Mouse (Mus musculus) liver, embryonic 14.5 days (tissue): ENCODE results near the gene Prex1. TPM values are rescaled to one million over a fixed set of nuclear protein-coding genes. Genes with fewer than 3 reads are reported as not detected.

Experiments
- ATAC-seq: fragments of 200-750 bp; cut with Nextera tagmentation; 2 replicates; pipeline ENCODE4 v1.8.0; 2017; ENCODE audit warnings: moderate number of reproducible peaks, mild to moderate bottlenecking, moderate library complexity; ENCODE audit not compliant: insufficient read depth
- DNase-seq, 3 experiments: peaks; one replicate each; pipeline ENCODE4 v3.0.0-alpha.2; 2012 to 2013; ENCODE audit warnings: low read depth in 3 of 3, low spot score in 3 of 3
- H3K27ac ChIP-seq: fragments of 300-500 bp; sonication (generic); 2 replicates; pipeline ENCODE4 v1.5.1; 2014; ENCODE audit warnings: moderate library complexity, mild to moderate bottlenecking, control low read depth, inconsistent platforms
- H3K27me3 ChIP-seq: fragments of 300-500 bp; sonication (generic); 2 replicates; pipeline ENCODE4 v1.6.1; 2014; ENCODE audit warnings: mild to moderate bottlenecking, low read length, moderate library complexity; ENCODE audit not compliant: control insufficient read depth, insufficient read depth
- H3K36me3 ChIP-seq: fragments of 300-500 bp; sonication (generic); replicated peaks from 2 replicates; pipeline ENCODE4 v1.6.1; 2014; ENCODE audit warnings: low read depth; ENCODE audit not compliant: control insufficient read depth, insufficient read depth
- H3K4me1 ChIP-seq, 2 experiments: fragments of 200-500 bp in 1 of 2; fragments of 300-500 bp in 1 of 2; sonication (generic) in 1 of 2; replicated peaks; 2 replicates each; pipeline ENCODE4 v1.6.1; 2012 to 2014; ENCODE audit warnings: antibody characterized with exemption in 1 of 2, inconsistent platforms in 1 of 2, low read length in 1 of 2; ENCODE audit not compliant: control insufficient read depth in 2 of 2, insufficient read depth in 2 of 2
- H3K4me2 ChIP-seq: fragments of 300-500 bp; sonication (generic); 2 replicates; pipeline ENCODE4 v1.6.1; 2014; ENCODE audit warnings: low read depth, mild to moderate bottlenecking, control low read depth, moderate library complexity
- H3K4me3 ChIP-seq, 2 experiments: fragments of 200-500 bp in 1 of 2; fragments of 300-500 bp in 1 of 2; sonication (generic) in 1 of 2; 2 replicates each; pipeline ENCODE4 v1.5.1; 2012 to 2014; ENCODE audit warnings: low read depth in 2 of 2, low read length in 2 of 2, mild to moderate bottlenecking in 2 of 2, control low read depth in 1 of 2, inconsistent platforms in 1 of 2, moderate library complexity in 1 of 2; ENCODE audit not compliant: insufficient read depth in 1 of 2
- H3K9ac ChIP-seq: fragments of 300-500 bp; sonication (generic); replicated peaks from 2 replicates; pipeline ENCODE4 v1.6.1; 2014; ENCODE audit warnings: mild to moderate bottlenecking, control low read depth, moderate library complexity
- H3K9me3 ChIP-seq: fragments of 300-500 bp; sonication (generic); 2 replicates; pipeline ENCODE4 v1.6.1; 2016; ENCODE audit warnings: low read length, mixed read lengths; ENCODE audit not compliant: control insufficient read depth
- CTCF ChIP-seq: IDR thresholded peaks from 2 replicates; pipeline ENCODE4 v1.5.1; 2016; ENCODE audit warnings: antibody characterized with exemption, low read depth, control low read depth
- EP300 ChIP-seq: IDR thresholded peaks from 2 replicates; pipeline ENCODE4 v1.6.1; 2016; ENCODE audit warnings: antibody characterized with exemption, low read depth
- WGBS: fragments of 180-500 bp; shearing (Covaris S2); extraction: QIAGEN DNeasy Blood & Tissue Kit; methylation state at CpG from one replicate; pipeline ENCODE4 v1.1.7; 2014; ENCODE audit not compliant: insufficient replicate concordance; 5-methylcytosine and 5-hydroxymethylcytosine counted together
- polyA plus RNA-seq, 2 experiments: library from polyadenylated mRNA; depleted of rRNA in 1 of 2; stranded (reverse) in 1 of 2; unstranded in 1 of 2; fragments of >200 nt; fragmentation: Nextera tagmentation in 1 of 2; extraction: Ambion mirVana in 1 of 2; gene quantifications; 2 replicates each; pipeline versions ENCODE4 v1.2.1 to v1.2.3; 2012 to 2014

Prex1 gene
- polyA plus RNA-seq, 2 experiments, result 9.2 to 10.0 TPM

GRCm38 (mm10) chr2:166573621-166574020 is 140.0 kb downstream of the Prex1 start:
- no peaks in the 10 kb centered on the region; the same call in 1 of the 2 replicates for H3K36me3 ChIP-seq
- no peaks in the 10 kb centered on the region for H3K27me3 ChIP-seq
- WGBS, result 75% methylated on average over 5 of the region's 5 CpGs
- no peaks in the 10 kb centered on the region for H3K4me1 ChIP-seq
- no peak overlapping the region for H3K9ac ChIP-seq
- DNase-seq (no peak), ATAC-seq (no peak)
- no peak for TF ChIP-seq CTCF
- no peak for TF ChIP-seq EP300
- no peak overlapping the region for H3K4me3 ChIP-seq
- H3K4me2 ChIP-seq, result no peak overlapping the region
- no peaks in the 10 kb centered on the region for H3K9me3 ChIP-seq
- H3K27ac ChIP-seq, result no peak overlapping the region

- Histone ChIP-seq H3K4me2 (no peak overlapping the region), H3K4me3 (no peak overlapping the region), H3K36me3 (no peaks in the 10 kb centered on the region; the same call in 1 of the 2 replicates), H3K4me1 (no peaks in the 10 kb centered on the region), H3K9ac (no peak overlapping the region), H3K9me3 (no peaks in the 10 kb centered on the region), H3K27ac (no peak overlapping the region), H3K27me3 (no peaks in the 10 kb centered on the region)
- WGBS, result 86% methylated on average over 3 of the region's 3 CpGs
- DNase-seq (no peak), ATAC-seq (no peak)
- TF ChIP-seq CTCF, result no peak
- TF ChIP-seq EP300, result no peak
These were observed 141.3 kb downstream of the Prex1 start for GRCm38 (mm10) chr2:166572297-166572696.

GRCm38 (mm10) chr2:166569182-166569581 is 144.4 kb downstream of the Prex1 start:
- no peak overlapping the region for H3K4me2 ChIP-seq

GRCm38 (mm10) chr2:166565503-166565902 is 148.1 kb downstream of the Prex1 start:
- H3K9me3 ChIP-seq, result no peaks in the 10 kb centered on the region
- no peak overlapping the region for H3K9ac ChIP-seq
- no peaks in the 10 kb centered on the region for H3K36me3 ChIP-seq
- H3K4me3 ChIP-seq, result no peak overlapping the region
- no peaks in the 10 kb centered on the region for H3K4me1 ChIP-seq
- ATAC-seq (no peak), DNase-seq (no peak)
- no peaks in the 10 kb centered on the region for H3K27me3 ChIP-seq
- TF ChIP-seq CTCF (peak; percentile 62), EP300 (no peak)
- H3K4me2 ChIP-seq, result no peak overlapping the region
- WGBS, result 59% methylated on average over 5 of the region's 5 CpGs
- H3K27ac ChIP-seq, result no peak overlapping the region

More at GRCm38 (mm10) chr2:166569182-166569581, 144.4 kb downstream of the Prex1 start:
- Histone ChIP-seq H3K9me3 (no peaks in the 10 kb centered on the region), H3K4me1 (no peaks in the 10 kb centered on the region), H3K4me3 (no peak overlapping the region), H3K27me3 (no peaks in the 10 kb centered on the region), H3K27ac (no peak overlapping the region), H3K36me3 (no peaks in the 10 kb centered on the region; the same call in 1 of the 2 replicates), H3K9ac (no peak overlapping the region)
- DNase-seq (no peak), ATAC-seq (no peak)
- WGBS, result 74% methylated on average over 9 of the region's 9 CpGs
- no peak for TF ChIP-seq CTCF
- no peak for TF ChIP-seq EP300

DNA sequence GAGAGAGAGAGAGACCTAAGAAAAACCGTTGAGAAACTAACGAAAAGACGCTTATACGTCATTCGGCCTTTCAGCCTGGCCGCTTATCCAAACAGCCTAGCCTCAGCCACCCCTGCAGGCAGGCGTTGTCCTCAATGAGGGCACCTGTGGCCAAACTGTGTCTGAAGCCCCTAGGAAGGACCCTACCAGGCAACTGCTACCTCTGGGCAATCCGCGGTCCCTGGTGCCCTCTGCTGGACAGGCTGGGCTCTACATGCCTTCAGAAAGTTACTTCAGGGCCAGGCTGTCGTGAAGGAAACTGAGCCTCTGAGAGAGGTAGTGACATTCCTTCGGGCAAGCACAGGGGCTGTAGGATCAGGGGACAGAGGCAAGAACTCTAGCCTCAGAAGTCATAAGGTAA is 149.2 kb downstream of the Prex1 start:
- ATAC-seq (no peak), DNase-seq (peak in 2 of 3 experiments; percentile 24 to 30)
- Histone ChIP-seq H3K27me3 (no peaks in the 10 kb centered on the region), H3K4me2 (peak overlapping the region; percentile 42), H3K4me3 (peak overlapping the region in 1 of 2 experiments; percentile 13; a peak in 1 of 4 replicates), H3K27ac (no peak overlapping the region), H3K36me3 (no peaks in the 10 kb centered on the region), H3K4me1 (peaks cover 0 to 4% of the 10 kb centered on the region in 2 experiments; a peak in 1 of 4 replicates), H3K9me3 (no peaks in the 10 kb centered on the region), H3K9ac (no peak overlapping the region)
- WGBS, result 7% methylated on average over 11 of the region's 11 CpGs
- no peak for TF ChIP-seq EP300
- peak; percentile 96 for TF ChIP-seq CTCF
